Mouse (Mus musculus) embryonic facial prominence, embryonic 13.5 days (tissue): ENCODE results near the gene Ttc27. TPM values are rescaled to one million over a fixed set of nuclear protein-coding genes. Genes with fewer than 3 reads are reported as not detected.

Source experiments
- ATAC-seq: fragments of 200-750 bp; cut with Nextera tagmentation; 2 replicates; pipeline ENCODE4 v1.8.0; 2017; ENCODE audit warnings: low read depth; ENCODE audit not compliant: insufficient number of reproducible peaks, insufficient read depth, low FRiP score, low TSS enrichment
- H3K27ac ChIP-seq: fragments of 300-500 bp; sonication (generic); 2 replicates; pipeline ENCODE4 v1.5.1; 2015; ENCODE audit warnings: moderate library complexity, mild to moderate bottlenecking, inconsistent platforms
- H3K27me3 ChIP-seq: fragments of 300-500 bp; sonication (generic); 2 replicates; pipeline ENCODE4 v1.6.1; 2015; ENCODE audit warnings: mild to moderate bottlenecking, inconsistent platforms
- H3K36me3 ChIP-seq: fragments of 300-500 bp; sonication (generic); 2 replicates; pipeline ENCODE4 v1.6.1; 2015; ENCODE audit warnings: mild to moderate bottlenecking, inconsistent platforms
- H3K4me1 ChIP-seq: fragments of 300-500 bp; sonication (generic); 2 replicates; pipeline ENCODE4 v1.6.1; 2015; ENCODE audit warnings: inconsistent platforms
- H3K4me2 ChIP-seq: fragments of 300-500 bp; sonication (generic); 2 replicates; pipeline ENCODE4 v1.6.1; 2015; ENCODE audit warnings: moderate library complexity, mild to moderate bottlenecking, inconsistent platforms
- H3K4me3 ChIP-seq: fragments of 300-500 bp; sonication (generic); 2 replicates; pipeline ENCODE4 v1.5.1; 2015; ENCODE audit warnings: mild to moderate bottlenecking, inconsistent platforms
- H3K9ac ChIP-seq: fragments of 300-500 bp; sonication (generic); 2 replicates; pipeline ENCODE4 v1.6.1; 2015; ENCODE audit warnings: mild to moderate bottlenecking, inconsistent platforms
- H3K9me3 ChIP-seq: fragments of 300-500 bp; sonication (generic); 2 replicates; pipeline ENCODE4 v1.6.1; 2016; ENCODE audit warnings: inconsistent platforms
- WGBS: fragments of 180-500 bp; shearing (Covaris S2); methylation state at CpG from one replicate; pipeline ENCODE4 v1.1.7; 2015; ENCODE audit warnings: mixed read lengths; 5-methylcytosine and 5-hydroxymethylcytosine counted together
- polyA plus RNA-seq: library from polyadenylated mRNA; unstranded; fragments of >200 nt; fragmentation: Nextera tagmentation; extraction: Ambion mirVana; gene quantifications from 2 replicates; pipeline ENCODE4 v1.2.1, GENCODE M21; 2015

Gene Ttc27
- polyA plus RNA-seq, 1 experiment from 2014 or later, result 29.1 TPM

GRCm38 (mm10) chr17:74707637-74708152 lies 9.8 kb upstream of the Ttc27 start:
- Histone ChIP-seq H3K27ac (no peak overlapping the region), H3K9ac (no peak overlapping the region), H3K4me3 (no peak overlapping the region), H3K36me3 (peaks cover 13% of the 10 kb centered on the region), H3K9me3 (no peaks in the 10 kb centered on the region), H3K27me3 (no peaks in the 10 kb centered on the region), H3K4me1 (no peaks in the 10 kb centered on the region), H3K4me2 (no peak overlapping the region)
- no peak for ATAC-seq
- 85% methylated on average over 7 of the region's 7 CpGs for whole genome bisulfite sequencing

GRCm38 (mm10) chr17:74710731-74711130 lies 6.8 kb upstream of the Ttc27 start:
- Histone ChIP-seq H3K4me2 (no peak overlapping the region), H3K36me3 (no peaks in the 10 kb centered on the region), H3K9ac (no peak overlapping the region), H3K9me3 (no peaks in the 10 kb centered on the region), H3K4me1 (no peaks in the 10 kb centered on the region), H3K27me3 (peaks cover 2% of the 10 kb centered on the region; the same call in 1 of the 2 replicates), H3K27ac (peak overlapping the region; percentile 12; the same call in 1 of the 2 replicates), H3K4me3 (no peak overlapping the region)
- 62% methylated on average over 4 of the region's 4 CpGs for WGBS
- ATAC-seq, result no peak

- 66% methylated on average over 8 of the region's 8 CpGs for WGBS
- no peaks in the 10 kb centered on the region for H3K36me3 ChIP-seq
- H3K9me3 ChIP-seq, result no peaks in the 10 kb centered on the region
- no peak overlapping the region for H3K4me2 ChIP-seq
- H3K27ac ChIP-seq, result no peak overlapping the region
- no peak overlapping the region for H3K9ac ChIP-seq
- no peak for ATAC-seq
- no peak overlapping the region for H3K4me3 ChIP-seq
- peaks cover 5% of the 10 kb centered on the region; the same call in 1 of the 2 replicates for H3K27me3 ChIP-seq
- no peaks in the 10 kb centered on the region for H3K4me1 ChIP-seq
These were observed 5.9 kb upstream of the Ttc27 start for GRCm38 (mm10) chr17:74711627-74712026.

- peaks cover 8% of the 10 kb centered on the region for H3K4me1 ChIP-seq
- no peak for ATAC-seq
- WGBS, result 59% methylated on average over 3 of the region's 3 CpGs
- no peak overlapping the region for H3K4me2 ChIP-seq
- H3K36me3 ChIP-seq, result no peaks in the 10 kb centered on the region
- H3K27me3 ChIP-seq, result peaks cover 5% of the 10 kb centered on the region; the same call in 1 of the 2 replicates
- H3K4me3 ChIP-seq, result no peak overlapping the region
- H3K27ac ChIP-seq, result no peak overlapping the region
- H3K9ac ChIP-seq, result no peak overlapping the region
- H3K9me3 ChIP-seq, result no peaks in the 10 kb centered on the region
These were observed 2.4 kb upstream of the Ttc27 start for GRCm38 (mm10) chr17:74715128-74715527.

GRCm38 (mm10) chr17:74715724-74716123 lies 1.8 kb upstream of the Ttc27 start:
- no peak overlapping the region for H3K9ac ChIP-seq
- H3K27ac ChIP-seq, result no peak overlapping the region
- peaks cover 5% of the 10 kb centered on the region; the same call in 1 of the 2 replicates for H3K27me3 ChIP-seq
- H3K4me1 ChIP-seq, result peaks cover 8% of the 10 kb centered on the region
- H3K36me3 ChIP-seq, result no peaks in the 10 kb centered on the region
- ATAC-seq, result no peak
- no peaks in the 10 kb centered on the region for H3K9me3 ChIP-seq
- H3K4me3 ChIP-seq, result no peak overlapping the region
- H3K4me2 ChIP-seq, result no peak overlapping the region
- 40% methylated on average over 1 of the region's 1 CpGs for WGBS

- Histone ChIP-seq H3K4me2 (peak overlapping the region; percentile 72), H3K4me1 (peaks cover 8% of the 10 kb centered on the region), H3K27me3 (peaks cover 5% of the 10 kb centered on the region; the same call in 1 of the 2 replicates), H3K9ac (no peak overlapping the region), H3K36me3 (peaks cover 4% of the 10 kb centered on the region), H3K4me3 (peak overlapping the region; percentile 77; the same call in 1 of the 2 replicates), H3K9me3 (no peaks in the 10 kb centered on the region), H3K27ac (no peak overlapping the region)
- 42% methylated on average over 3 of the region's 3 CpGs for WGBS
- ATAC-seq, result no peak
These were observed 889 bp upstream of the Ttc27 start for GRCm38 (mm10) chr17:74716643-74717042.

- Histone ChIP-seq H3K4me3 (peak overlapping the region; percentile 77), H3K36me3 (peaks cover 9% of the 10 kb centered on the region), H3K27ac (peak overlapping the region; percentile 51; the same call in 1 of the 2 replicates), H3K9ac (peak overlapping the region; percentile 78), H3K4me2 (peak overlapping the region; percentile 72), H3K4me1 (peaks cover 8% of the 10 kb centered on the region), H3K9me3 (no peaks in the 10 kb centered on the region), H3K27me3 (peaks cover 5% of the 10 kb centered on the region; the same call in 1 of the 2 replicates)
- WGBS, result 8% methylated on average over 14 of the region's 14 CpGs
- no peak for ATAC-seq
These were observed 378 bp upstream of the Ttc27 start for GRCm38 (mm10) chr17:74717091-74717617.

GRCm38 (mm10) chr17:74732872-74733271 lies 15.3 kb downstream of the Ttc27 start:
- Histone ChIP-seq H3K4me2 (no peak overlapping the region), H3K27ac (no peak overlapping the region), H3K27me3 (no peaks in the 10 kb centered on the region), H3K9me3 (no peaks in the 10 kb centered on the region), H3K9ac (no peak overlapping the region), H3K4me3 (no peak overlapping the region), H3K36me3 (peaks cover 35% of the 10 kb centered on the region), H3K4me1 (no peaks in the 10 kb centered on the region)
- ATAC-seq, result no peak

- 85% methylated on average over 11 of the region's 11 CpGs for WGBS
- ATAC-seq, result no peak
- Histone ChIP-seq H3K4me1 (no peaks in the 10 kb centered on the region), H3K4me3 (no peak overlapping the region), H3K4me2 (no peak overlapping the region), H3K27me3 (no peaks in the 10 kb centered on the region), H3K27ac (no peak overlapping the region), H3K36me3 (peaks cover 29% of the 10 kb centered on the region), H3K9ac (no peak overlapping the region), H3K9me3 (no peaks in the 10 kb centered on the region)
These were observed 17.9 kb downstream of the Ttc27 start for GRCm38 (mm10) chr17:74735392-74735791.

GRCm38 (mm10) chr17:74749659-74750058 lies 32.1 kb downstream of the Ttc27 start:
- Histone ChIP-seq H3K9me3 (no peaks in the 10 kb centered on the region), H3K4me1 (no peaks in the 10 kb centered on the region), H3K4me2 (no peak overlapping the region), H3K36me3 (peaks cover 17% of the 10 kb centered on the region), H3K27me3 (no peaks in the 10 kb centered on the region), H3K27ac (no peak overlapping the region), H3K4me3 (no peak overlapping the region), H3K9ac (no peak overlapping the region)
- ATAC-seq, result no peak
- 81% methylated on average over 1 of the region's 1 CpGs for WGBS

GRCm38 (mm10) chr17:74751026-74751425 lies 33.5 kb downstream of the Ttc27 start:
- H3K9ac ChIP-seq, result no peak overlapping the region
- no peaks in the 10 kb centered on the region for H3K27me3 ChIP-seq
- no peaks in the 10 kb centered on the region for H3K9me3 ChIP-seq
- H3K4me3 ChIP-seq, result no peak overlapping the region
- ATAC-seq, result no peak
- H3K4me1 ChIP-seq, result no peaks in the 10 kb centered on the region
- WGBS, result 89% methylated on average over 4 of the region's 4 CpGs
- no peak overlapping the region for H3K4me2 ChIP-seq
- H3K36me3 ChIP-seq, result peaks cover 6% of the 10 kb centered on the region
- H3K27ac ChIP-seq, result no peak overlapping the region

- no peak overlapping the region for H3K4me3 ChIP-seq
- no peaks in the 10 kb centered on the region for H3K27me3 ChIP-seq
- H3K9me3 ChIP-seq, result no peaks in the 10 kb centered on the region
- no peak for ATAC-seq
- H3K27ac ChIP-seq, result no peak overlapping the region
- no peaks in the 10 kb centered on the region for H3K4me1 ChIP-seq
- H3K4me2 ChIP-seq, result no peak overlapping the region
- 79% methylated on average over 8 of the region's 8 CpGs for WGBS
- no peak overlapping the region for H3K9ac ChIP-seq
- H3K36me3 ChIP-seq, result peaks cover under 1% of the 10 kb centered on the region
These were observed 35.5 kb downstream of the Ttc27 start for GRCm38 (mm10) chr17:74752906-74753627.
